Mouse (Mus musculus) cerebellum, adult 2 months (tissue): ENCODE results near the gene Atox1.

Experiments used
- CTCF ChIP-seq: fragments of 200-500 bp; IDR thresholded peaks from 2 replicates; pipeline ENCODE4 v1.5.1; 2011; ENCODE audit warnings: low read depth, mild to moderate bottlenecking, control low read depth, low read length, moderate library complexity, borderline replicate concordance; ENCODE audit not compliant: insufficient read depth
- POLR2A ChIP-seq: fragments of 200-500 bp; IDR thresholded peaks from 2 replicates; pipeline ENCODE4 v1.6.1; 2011; ENCODE audit warnings: low read length, control low read depth, borderline replicate concordance; ENCODE audit not compliant: insufficient read depth

DNA sequence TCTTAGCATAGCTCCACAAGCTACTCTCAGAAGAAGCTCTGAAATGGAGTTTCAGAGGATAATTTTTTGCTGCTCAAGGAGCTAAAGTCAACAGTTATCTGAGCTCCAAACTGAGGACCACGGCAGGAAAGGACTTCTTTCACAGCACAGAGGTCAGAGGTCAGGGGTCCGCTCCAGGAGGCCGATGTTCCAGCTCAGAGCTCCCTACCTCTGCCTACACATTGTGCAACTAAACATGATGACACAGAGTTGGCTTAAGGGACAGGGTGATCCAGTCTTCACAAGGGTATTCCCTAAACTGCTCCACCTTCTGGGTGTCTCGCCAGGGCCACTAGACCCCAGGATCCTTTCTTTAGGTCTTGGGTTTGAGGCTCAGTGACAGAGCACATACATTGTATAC is 2.5 kb downstream of the Atox1 start:
- TF ChIP-seq CTCF (no peak), POLR2A (no peak)
